Mouse (Mus musculus): ENCODE measurements around the gene Cenpt. TPM values are rescaled to one million over a fixed set of nuclear protein-coding genes. Genes with fewer than 3 reads are reported as not detected.

Cenpt gene
- polyA plus RNA-seq, 1 experiment from 2014 or later, result 19.1 TPM

GRCm38 (mm10) chr8:105804797-105805196 lies 48.3 kb downstream of the Cenpt start:
- H3K4me1 ChIP-seq (ENCODE audit: control insufficient read depth, low read depth, low read length), result peaks cover 77% of the 10 kb centered on the region
- peak overlapping the region; percentile 31 for H3K9ac ChIP-seq (ENCODE audit: low read depth, low read length)
- no peak overlapping the region for H3K4me2 ChIP-seq (ENCODE audit: low read depth, low read length)
- no peaks in the 10 kb centered on the region for H3K27me3 ChIP-seq (ENCODE audit: control insufficient read depth, insufficient read depth, low read depth, low read length)
- ATAC-seq (ENCODE audit: low read depth), result no peak
- peak overlapping the region; percentile 66 for H3K27ac ChIP-seq (ENCODE audit: low read length)
- no peaks in the 10 kb centered on the region for H3K9me3 ChIP-seq (replicated peaks; ENCODE audit: control insufficient read depth, low read length)
- H3K36me3 ChIP-seq (ENCODE audit: control insufficient read depth, insufficient read depth), result peaks cover 57% of the 10 kb centered on the region
- no peak overlapping the region for H3K4me3 ChIP-seq (ENCODE audit: low read depth, low read length)
- 81% methylated on average over 7 of the region's 7 CpGs for WGBS (ENCODE audit: insufficient replicate concordance)

- Histone ChIP-seq H3K27ac (ENCODE audit: low read length) (peak overlapping the region; percentile 99), H3K9me3 (replicated peaks; ENCODE audit: control insufficient read depth, low read length) (no peaks in the 10 kb centered on the region), H3K4me3 (ENCODE audit: low read depth, low read length) (peak overlapping the region; percentile 50), H3K9ac (ENCODE audit: low read depth, low read length) (peak overlapping the region; percentile 69), H3K4me2 (ENCODE audit: low read depth, low read length) (peak overlapping the region; percentile 75), H3K4me1 (ENCODE audit: control insufficient read depth, low read depth, low read length) (peaks cover 77% of the 10 kb centered on the region), H3K36me3 (ENCODE audit: control insufficient read depth, insufficient read depth) (peaks cover 45% of the 10 kb centered on the region), H3K27me3 (ENCODE audit: control insufficient read depth, insufficient read depth, low read depth, low read length) (no peaks in the 10 kb centered on the region)
- peak; percentile 95 for ATAC-seq (ENCODE audit: low read depth)
- WGBS (ENCODE audit: insufficient replicate concordance), result 32% methylated on average over 6 of the region's 6 CpGs
Observed at GRCm38 (mm10) chr8:105801153-105801904, 51.7 kb downstream of the Cenpt start.

- H3K36me3 ChIP-seq (ENCODE audit: control insufficient read depth, insufficient read depth), result peaks cover 43% of the 10 kb centered on the region
- H3K9me3 ChIP-seq (replicated peaks; ENCODE audit: control insufficient read depth, low read length), result no peaks in the 10 kb centered on the region
- H3K27me3 ChIP-seq (ENCODE audit: control insufficient read depth, insufficient read depth, low read depth, low read length), result no peaks in the 10 kb centered on the region
- peak overlapping the region; percentile 69 for H3K9ac ChIP-seq (ENCODE audit: low read depth, low read length)
- H3K4me2 ChIP-seq (ENCODE audit: low read depth, low read length), result peak overlapping the region; percentile 75
- H3K27ac ChIP-seq (ENCODE audit: low read length), result peak overlapping the region; percentile 99
- peak; percentile 44 for ATAC-seq (ENCODE audit: low read depth)
- peaks cover 79% of the 10 kb centered on the region for H3K4me1 ChIP-seq (ENCODE audit: control insufficient read depth, low read depth, low read length)
- WGBS (ENCODE audit: insufficient replicate concordance), result 35% methylated on average over 8 of the region's 8 CpGs
- H3K4me3 ChIP-seq (ENCODE audit: low read depth, low read length), result peak overlapping the region; percentile 50
Observed at GRCm38 (mm10) chr8:105799091-105799812, 53.8 kb downstream of the Cenpt start.

GRCm38 (mm10) chr8:105798408-105798807 lies 54.7 kb downstream of the Cenpt start:
- peaks cover 39% of the 10 kb centered on the region for H3K36me3 ChIP-seq (ENCODE audit: control insufficient read depth, insufficient read depth)
- H3K27me3 ChIP-seq (ENCODE audit: control insufficient read depth, insufficient read depth, low read depth, low read length), result no peaks in the 10 kb centered on the region
- peaks cover 81% of the 10 kb centered on the region for H3K4me1 ChIP-seq (ENCODE audit: control insufficient read depth, low read depth, low read length)
- WGBS (ENCODE audit: insufficient replicate concordance), result 83% methylated on average over 5 of the region's 5 CpGs
- peak overlapping the region; percentile 75; the same call in 1 of the 2 replicates for H3K4me2 ChIP-seq (ENCODE audit: low read depth, low read length)
- peak overlapping the region; percentile 99 for H3K27ac ChIP-seq (ENCODE audit: low read length)
- H3K9ac ChIP-seq (ENCODE audit: low read depth, low read length), result peak overlapping the region; percentile 0; the same call in 1 of the 2 replicates
- H3K9me3 ChIP-seq (replicated peaks; ENCODE audit: control insufficient read depth, low read length), result no peaks in the 10 kb centered on the region
- ATAC-seq (ENCODE audit: low read depth), result no peak
- H3K4me3 ChIP-seq (ENCODE audit: low read depth, low read length), result no peak overlapping the region

GRCm38 (mm10) chr8:105795785-105796184 lies 57.3 kb downstream of the Cenpt start:
- ATAC-seq (ENCODE audit: low read depth), result no peak
- Histone ChIP-seq H3K4me2 (ENCODE audit: low read depth, low read length) (no peak overlapping the region), H3K27ac (ENCODE audit: low read length) (peak overlapping the region; percentile 38; the same call in 1 of the 2 replicates), H3K4me3 (ENCODE audit: low read depth, low read length) (no peak overlapping the region), H3K9ac (ENCODE audit: low read depth, low read length) (no peak overlapping the region), H3K27me3 (ENCODE audit: control insufficient read depth, insufficient read depth, low read depth, low read length) (no peaks in the 10 kb centered on the region), H3K4me1 (ENCODE audit: control insufficient read depth, low read depth, low read length) (peaks cover 63% of the 10 kb centered on the region), H3K9me3 (replicated peaks; ENCODE audit: control insufficient read depth, low read length) (no peaks in the 10 kb centered on the region), H3K36me3 (ENCODE audit: control insufficient read depth, insufficient read depth) (peaks cover 57% of the 10 kb centered on the region)
- 89% methylated on average over 1 of the region's 1 CpGs for WGBS (ENCODE audit: insufficient replicate concordance)

Other genes with a start within 250 kb of the Cenpt start
- 7.3 and 8.3 TPM in 2 replicates for gene Ripor1, start 248.0 kb downstream of the Cenpt start, polyA plus RNA-seq (2015; fragmentation: Nextera tagmentation; extraction: Ambion mirVana)
- gene Ctcf, start 216.7 kb downstream of the Cenpt start, polyA plus RNA-seq (2015; fragmentation: Nextera tagmentation; extraction: Ambion mirVana), result 55.3 and 57.8 TPM in 2 replicates
- gene Agrp, start 215.9 kb downstream of the Cenpt start, polyA plus RNA-seq (2015; fragmentation: Nextera tagmentation; extraction: Ambion mirVana), result 0.13 TPM in 1 of 2 replicates, not detected in the other
- gene Carmil2, start 167.0 kb downstream of the Cenpt start, polyA plus RNA-seq (2015; fragmentation: Nextera tagmentation; extraction: Ambion mirVana), result 0.33 and 0.40 TPM in 2 replicates
- 19.1 and 20.8 TPM in 2 replicates for gene Acd, start 152.2 kb downstream of the Cenpt start, polyA plus RNA-seq (2015; fragmentation: Nextera tagmentation; extraction: Ambion mirVana)
- gene Pard6a, start 152.1 kb downstream of the Cenpt start, polyA plus RNA-seq (2015; fragmentation: Nextera tagmentation; extraction: Ambion mirVana), result 5.7 and 6.1 TPM in 2 replicates
- not detected in 2 replicates for gene 4933405L10Rik, start 145.6 kb downstream of the Cenpt start, polyA plus RNA-seq (2015; fragmentation: Nextera tagmentation; extraction: Ambion mirVana)
- 3.5 and 4.1 TPM in 2 replicates for gene Enkd1, start 145.1 kb downstream of the Cenpt start, polyA plus RNA-seq (2015; fragmentation: Nextera tagmentation; extraction: Ambion mirVana)
- gene Gfod2, start 94.6 kb downstream of the Cenpt start, polyA plus RNA-seq (2015; fragmentation: Nextera tagmentation; extraction: Ambion mirVana), result 1.6 and 1.8 TPM in 2 replicates
- 44.3 and 50.1 TPM in 2 replicates for gene Ranbp10, start 25.9 kb downstream of the Cenpt start, polyA plus RNA-seq (2015; fragmentation: Nextera tagmentation; extraction: Ambion mirVana)
- gene Tsnaxip1, start 25.5 kb downstream of the Cenpt start, polyA plus RNA-seq (2015; fragmentation: Nextera tagmentation; extraction: Ambion mirVana), result 0.07 TPM in 2 replicates
- 25.4 and 26.4 TPM in 2 replicates for gene Thap11, start 1.9 kb upstream of the Cenpt start, polyA plus RNA-seq (2015; fragmentation: Nextera tagmentation; extraction: Ambion mirVana)
- gene Nutf2, start 7.3 kb upstream of the Cenpt start, polyA plus RNA-seq (2015; fragmentation: Nextera tagmentation; extraction: Ambion mirVana), result 88.9 and 95.7 TPM in 2 replicates
- gene Edc4, start 27.6 kb upstream of the Cenpt start, polyA plus RNA-seq (2015; fragmentation: Nextera tagmentation; extraction: Ambion mirVana), result 15.9 and 17.4 TPM in 2 replicates
- gene Nrn1l, start 40.3 kb upstream of the Cenpt start, polyA plus RNA-seq (2015; fragmentation: Nextera tagmentation; extraction: Ambion mirVana), result not detected in 2 replicates
- gene Pskh1, start 47.2 kb upstream of the Cenpt start, polyA plus RNA-seq (2015; fragmentation: Nextera tagmentation; extraction: Ambion mirVana), result 10.0 and 12.2 TPM in 2 replicates
- 0.22 TPM in 1 of 2 replicates, not detected in the other for gene Ctrl, start 80.6 kb upstream of the Cenpt start, polyA plus RNA-seq (2015; fragmentation: Nextera tagmentation; extraction: Ambion mirVana)
- gene Psmb10, start 85.2 kb upstream of the Cenpt start, polyA plus RNA-seq (2015; fragmentation: Nextera tagmentation; extraction: Ambion mirVana), result 34.8 and 40.6 TPM in 2 replicates
- 88.0 and 97.1 TPM in 2 replicates for gene Lcat, start 90.1 kb upstream of the Cenpt start, polyA plus RNA-seq (2015; fragmentation: Nextera tagmentation; extraction: Ambion mirVana)
- 11.1 and 12.0 TPM in 2 replicates for gene Slc12a4, start 112.8 kb upstream of the Cenpt start, polyA plus RNA-seq (2015; fragmentation: Nextera tagmentation; extraction: Ambion mirVana)
- not detected in 2 replicates for gene Dpep3, start 126.2 kb upstream of the Cenpt start, polyA plus RNA-seq (2015; fragmentation: Nextera tagmentation; extraction: Ambion mirVana)
- 10.5 and 10.9 TPM in 2 replicates for gene Dus2, start 138.1 kb upstream of the Cenpt start, polyA plus RNA-seq (2015; fragmentation: Nextera tagmentation; extraction: Ambion mirVana)
- gene Dpep2nb, start 152.7 kb upstream of the Cenpt start, polyA plus RNA-seq (2015; fragmentation: Nextera tagmentation; extraction: Ambion mirVana), result not detected in 2 replicates
- gene Ddx28, start 158.6 kb upstream of the Cenpt start, polyA plus RNA-seq (2015; fragmentation: Nextera tagmentation; extraction: Ambion mirVana), result 8.7 and 9.6 TPM in 2 replicates
- gene Nfatc3, start 205.6 kb upstream of the Cenpt start, polyA plus RNA-seq (2015; fragmentation: Nextera tagmentation; extraction: Ambion mirVana), result 2.4 and 3.0 TPM in 2 replicates

All from liver, embryonic 16.5 days (tissue).